Mouse (Mus musculus) stomach, embryonic 14.5 days (tissue): ENCODE measurements around the gene Gbx1. TPM values are rescaled to one million over a fixed set of nuclear protein-coding genes. Genes with fewer than 3 reads are reported as not detected.
A peak's percentile ranks its signal among the peaks of the same experiment; 100 is the strongest.
"Not testable (repeated sequence)": the region's sequence is repeated elsewhere in the genome, so short reads cannot be mapped to it uniquely, and the experiment has no call there.

Experiments
- ATAC-seq: fragments of 200-750 bp; cut with Nextera tagmentation; 2 replicates; pipeline ENCODE4 v1.8.0; 2017; ENCODE audit warnings: low read depth, moderate TSS enrichment; ENCODE audit not compliant: insufficient number of reproducible peaks, insufficient read depth, low FRiP score
- H3K27ac ChIP-seq: fragments of 300-500 bp; sonication (generic); 2 replicates; pipeline ENCODE4 v1.5.1; 2014; ENCODE audit warnings: mild to moderate bottlenecking, low read length, moderate library complexity, mixed read lengths
- H3K27me3 ChIP-seq: fragments of 300-500 bp; sonication (generic); 2 replicates; pipeline ENCODE4 v1.6.1; 2014; ENCODE audit warnings: low read length, control low read depth, mixed read lengths; ENCODE audit not compliant: control insufficient read depth, insufficient read depth
- H3K36me3 ChIP-seq: fragments of 300-500 bp; sonication (generic); 2 replicates; pipeline ENCODE4 v1.6.1; 2014; ENCODE audit warnings: mild to moderate bottlenecking, control low read depth, low read length, moderate library complexity, mixed read lengths; ENCODE audit not compliant: control insufficient read depth, insufficient read depth
- H3K4me1 ChIP-seq: fragments of 300-500 bp; sonication (generic); 2 replicates; pipeline ENCODE4 v1.6.1; 2014; ENCODE audit warnings: low read length, control low read depth, mixed read lengths; ENCODE audit not compliant: control insufficient read depth, insufficient read depth
- H3K4me2 ChIP-seq: fragments of 300-500 bp; sonication (generic); replicated peaks from 2 replicates; pipeline ENCODE4 v1.6.1; 2014; ENCODE audit warnings: low read depth, low read length, control low read depth
- H3K4me3 ChIP-seq: fragments of 300-500 bp; sonication (generic); 2 replicates; pipeline ENCODE4 v1.5.1; 2014; ENCODE audit warnings: low read depth, low read length, control low read depth
- H3K9ac ChIP-seq: fragments of 300-500 bp; sonication (generic); replicated peaks from 2 replicates; pipeline ENCODE4 v1.6.1; 2014; ENCODE audit warnings: low read depth, mild to moderate bottlenecking, control low read depth, low read length, moderate library complexity, mixed read lengths
- H3K9me3 ChIP-seq: fragments of 300-500 bp; sonication (generic); 2 replicates; pipeline ENCODE4 v1.6.1; 2016; ENCODE audit warnings: low read depth, low read length, control low read depth; ENCODE audit not compliant: control insufficient read depth
- WGBS: fragments of 180-500 bp; shearing (Covaris S2); extraction: QIAGEN DNeasy Blood & Tissue Kit; methylation state at CpG from one replicate; pipeline ENCODE4 v1.1.7; 2014; 5-methylcytosine and 5-hydroxymethylcytosine counted together
- polyA plus RNA-seq: library from polyadenylated mRNA; unstranded; fragments of >200 nt; fragmentation: Nextera tagmentation; extraction: Ambion mirVana; gene quantifications from 2 replicates; pipeline ENCODE4 v1.2.1, GENCODE M21; 2014

Gbx1 gene
- not detected in 2 replicates for polyA plus RNA-seq

GRCm38 (mm10) chr5:24526889-24527230, at the start of gene Gbx1:
Gene Gbx1 (minus strand): TSS chr5:24527202.
- peaks cover 69% of the 10 kb centered on the region for H3K27me3 ChIP-seq
- H3K27ac ChIP-seq: no peak within 1 kb of the TSS
- ATAC-seq: no peak
- H3K9ac ChIP-seq: no peak within 1 kb of the TSS; the same call in 1 of the 2 replicates
- no peaks in the 10 kb centered on the region for H3K36me3 ChIP-seq
- H3K4me1 ChIP-seq: peaks cover 7% of the 10 kb centered on the region; the same call in 1 of the 2 replicates
- no peaks in the 10 kb centered on the region for H3K9me3 ChIP-seq
- H3K4me2 ChIP-seq: peak within 1 kb of the TSS; percentile 83
- 1% methylated on average over 28 of the region's 49 CpGs for WGBS
- peak within 1 kb of the TSS; percentile 35 for H3K4me3 ChIP-seq

DNA sequence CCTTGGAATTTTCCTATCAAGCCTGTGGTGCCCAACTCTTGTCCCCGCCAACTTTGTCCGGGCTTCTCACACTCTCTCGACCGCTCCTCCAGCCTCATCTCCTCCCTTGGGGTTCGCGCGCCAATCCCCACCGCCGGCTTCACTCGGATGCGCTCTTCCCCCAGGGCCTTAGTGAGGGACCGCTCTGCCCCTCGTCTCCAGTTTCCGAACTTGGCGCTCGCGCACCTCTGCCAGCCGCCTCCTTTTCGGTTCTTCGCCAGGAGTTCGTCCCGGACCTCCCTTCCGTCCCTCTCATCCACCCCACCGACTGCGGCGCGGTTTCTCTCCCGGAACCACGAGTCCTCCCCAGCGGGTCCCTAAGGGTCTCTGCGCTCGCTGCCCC, 49.8 kb upstream of the Gbx1 start:
- peak overlapping the region; percentile 78 for H3K4me3 ChIP-seq
- peak overlapping the region; percentile 74 for H3K27ac ChIP-seq
- under 1% methylated on average over 32 of the region's 32 CpGs for WGBS
- H3K9ac ChIP-seq: peak overlapping the region; percentile 77
- peaks cover 12% of the 10 kb centered on the region; the same call in 1 of the 2 replicates for H3K4me1 ChIP-seq
- H3K36me3 ChIP-seq: peaks cover 35% of the 10 kb centered on the region
- peak; percentile 23; the same call in 1 of the 2 replicates for ATAC-seq
- no peaks in the 10 kb centered on the region for H3K9me3 ChIP-seq
- peak overlapping the region; percentile 86 for H3K4me2 ChIP-seq
- H3K27me3 ChIP-seq: no peaks in the 10 kb centered on the region

DNA sequence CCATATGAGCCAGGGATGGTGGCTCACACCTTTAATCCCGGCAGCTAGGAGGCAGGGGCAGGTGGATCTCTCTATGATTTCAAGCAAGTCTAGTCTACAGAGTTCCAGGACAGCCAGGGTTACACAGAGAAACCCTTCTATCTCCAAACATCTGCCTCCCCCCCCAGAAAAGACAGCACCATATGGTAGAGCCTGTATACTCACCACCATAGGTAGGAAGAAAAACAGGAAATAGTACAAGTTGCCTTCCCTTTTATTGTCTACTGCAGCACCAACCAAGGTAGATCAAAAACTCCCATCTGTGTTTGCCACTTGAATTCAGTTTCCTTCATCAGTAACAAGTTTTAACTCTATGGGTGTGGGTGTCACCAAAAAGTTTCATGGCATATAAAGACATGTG, 48.9 kb upstream of the Gbx1 start:
- peaks cover 12% of the 10 kb centered on the region; the same call in 1 of the 2 replicates for H3K4me1 ChIP-seq
- ATAC-seq: no peak
- H3K4me3 ChIP-seq: peak overlapping the region; percentile 78; the same call in 1 of the 2 replicates
- peak overlapping the region; percentile 86 for H3K4me2 ChIP-seq
- no peak overlapping the region for H3K27ac ChIP-seq
- peaks cover 44% of the 10 kb centered on the region for H3K36me3 ChIP-seq
- H3K9me3 ChIP-seq: no peaks in the 10 kb centered on the region
- no peaks in the 10 kb centered on the region for H3K27me3 ChIP-seq
- 81% methylated on average over 1 of the region's 1 CpGs for WGBS
- 0 out of 2 replicates have a peak overlapping the region, but pooled peaks have one; percentile 77 for H3K9ac ChIP-seq

- no peak within 1 kb of the TSS for H3K4me2 ChIP-seq
- ATAC-seq: no peak
- 62% methylated on average over 2 of the region's 2 CpGs for WGBS
- H3K9me3 ChIP-seq: no peaks in the 10 kb centered on the region
- no peaks in the 10 kb centered on the region for H3K36me3 ChIP-seq
- H3K4me3 ChIP-seq: no peak within 1 kb of the TSS
- H3K27me3 ChIP-seq: no peaks in the 10 kb centered on the region
- no peak within 1 kb of the TSS for H3K9ac ChIP-seq
- H3K4me1 ChIP-seq: no peaks in the 10 kb centered on the region
- no peak within 1 kb of the TSS for H3K27ac ChIP-seq
These were observed 29.7 kb upstream of the Gbx1 start, which contains the start of gene 4931409K22Rik for GRCm38 (mm10) chr5:24556709-24557108. Gene 4931409K22Rik (minus strand): TSS chr5:24556809.

- not testable (repeated sequence) for H3K4me3 ChIP-seq, H3K4me1 ChIP-seq, H3K9me3 ChIP-seq, H3K4me2 ChIP-seq, H3K27me3 ChIP-seq, H3K9ac ChIP-seq, H3K36me3 ChIP-seq, ATAC-seq, H3K27ac ChIP-seq
- WGBS: 95% methylated on average over 7 of the region's 7 CpGs
These were observed 28.3 kb upstream of the Gbx1 start for GRCm38 (mm10) chr5:24555335-24555734.

DNA sequence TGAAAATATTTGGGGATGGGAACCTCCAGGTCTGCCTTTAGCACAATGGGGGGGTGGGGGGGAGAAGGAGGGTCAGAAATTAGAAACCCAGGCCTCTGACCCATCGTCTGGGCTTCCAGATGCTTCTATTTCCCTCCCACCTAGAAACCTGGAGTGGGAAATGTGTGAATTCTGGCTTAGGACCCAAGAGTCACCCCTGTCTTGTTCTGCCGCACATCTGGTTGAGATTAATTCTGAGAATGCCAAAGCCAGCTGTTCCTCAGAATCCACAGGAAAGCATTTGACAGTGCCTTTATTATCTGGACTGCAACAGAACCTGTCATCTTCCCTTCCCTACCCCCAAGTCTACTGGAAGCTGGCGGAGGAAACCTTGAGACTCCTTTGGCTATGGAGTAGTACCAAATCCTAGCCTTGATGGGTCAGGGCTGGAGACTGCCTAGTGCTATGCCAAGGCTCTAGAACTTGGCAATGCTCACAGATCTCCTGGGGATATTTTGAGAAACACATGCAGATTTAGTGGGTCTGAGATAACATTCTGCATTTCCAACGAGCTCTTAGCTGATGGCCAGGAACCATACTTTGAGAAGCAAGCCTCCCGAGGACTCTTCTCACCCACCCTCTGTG, 26.7 kb upstream of the Gbx1 start:
- Histone ChIP-seq H3K4me1 (peaks cover 4% of the 10 kb centered on the region), H3K9ac (no peak overlapping the region), H3K4me3 (no peak overlapping the region), H3K9me3 (no peaks in the 10 kb centered on the region), H3K27ac (no peak overlapping the region), H3K4me2 (no peak overlapping the region), H3K36me3 (no peaks in the 10 kb centered on the region), H3K27me3 (no peaks in the 10 kb centered on the region)
- 65% methylated on average over 5 of the region's 5 CpGs for whole genome bisulfite sequencing
- ATAC-seq: no peak

- no peak for ATAC-seq
- no peak overlapping the region for H3K27ac ChIP-seq
- H3K36me3 ChIP-seq: no peaks in the 10 kb centered on the region
These were observed 24.3 kb upstream of the Gbx1 start for GRCm38 (mm10) chr5:24551317-24551688.

GRCm38 (mm10) chr5:24550598-24551316, 23.8 kb upstream of the Gbx1 start:
- H3K9ac ChIP-seq: no peak overlapping the region

More at GRCm38 (mm10) chr5:24551317-24551688, 24.3 kb upstream of the Gbx1 start:
- Histone ChIP-seq H3K27me3 (no peaks in the 10 kb centered on the region), H3K9ac (no peak overlapping the region), H3K9me3 (no peaks in the 10 kb centered on the region), H3K4me1 (peaks cover 4% of the 10 kb centered on the region), H3K4me3 (no peak overlapping the region), H3K4me2 (peak overlapping the region; percentile 31)
- WGBS: 39% methylated on average over 2 of the region's 2 CpGs

More at GRCm38 (mm10) chr5:24550598-24551316, 23.8 kb upstream of the Gbx1 start:
- peaks cover 4% of the 10 kb centered on the region for H3K4me1 ChIP-seq
- no peaks in the 10 kb centered on the region for H3K9me3 ChIP-seq
- H3K27ac ChIP-seq: no peak overlapping the region
- 32% methylated on average over 26 of the region's 26 CpGs for WGBS
- H3K4me2 ChIP-seq: peak overlapping the region; percentile 31
- H3K36me3 ChIP-seq: no peaks in the 10 kb centered on the region
- H3K27me3 ChIP-seq: no peaks in the 10 kb centered on the region
- peak; percentile 50; the same call in 1 of the 2 replicates for ATAC-seq
- no peak overlapping the region for H3K4me3 ChIP-seq
